Mouse (Mus musculus) kidney, adult 2 months (tissue): ENCODE measurements at regions not wholly inside any gene's neighbourhood (a gene's known extent, or its start where the extent isn't known, plus 50 kb on each side); places are given as distances from the start of the nearest gene placed in this dataset.

Experiments
- CTCF ChIP-seq: fragments of 200-500 bp; conservative IDR thresholded peaks from 2 replicates; pipeline ENCODE4 v1.5.1; 2011; ENCODE audit warnings: low read depth, mild to moderate bottlenecking, control low read depth, low read length, moderate library complexity, mixed read lengths; ENCODE audit not compliant: insufficient read depth, insufficient read length
- POLR2A ChIP-seq: fragments of 200-500 bp; IDR thresholded peaks from one replicate; pipeline ENCODE4 v1.6.1; 2011; ENCODE audit warnings: low read depth, low read length, control low read depth

DNA sequence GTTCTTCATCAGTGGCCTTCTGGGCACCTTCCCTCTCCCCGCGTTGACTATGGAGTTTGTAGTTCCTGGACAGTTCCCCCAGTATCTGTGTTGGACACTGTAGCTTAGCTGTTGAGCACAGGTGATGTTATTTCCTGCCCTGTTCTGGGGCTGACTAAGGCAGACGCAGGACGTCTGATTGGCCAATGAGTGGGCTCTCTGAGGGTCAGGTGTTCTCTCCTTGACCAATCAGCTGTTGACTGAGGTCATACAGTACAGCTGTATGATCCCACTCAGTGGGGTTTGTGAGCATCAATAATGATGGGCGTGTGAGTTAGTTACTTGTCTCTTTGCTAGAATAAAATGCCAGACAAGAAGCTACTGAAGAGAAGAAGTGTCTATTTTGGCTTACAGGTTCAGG lies 91.6 kb upstream of the Zc3h12a start:
- TF ChIP-seq POLR2A: no peak
- no peak for TF ChIP-seq CTCF
